In genomic region chr12:112808212-112808586, GRCm38 (mm10) we compare ENCODE assay signal across 9 mouse cellular contexts. TPM values are rescaled to one million over a fixed set of nuclear protein-coding genes. Genes with fewer than 3 reads are reported as not detected.
DNase-seq lines count a peak whose midpoint lies in the region; ATAC-seq and TF ChIP-seq lines count a peak whose summit lies in the region.
"Had no signal": no experiment of that assay in that cellular context is flagged by ENCODE, and none has a peak within 500 bp of the region (broad histone marks: within the 10 kb centered on the region; RNA-seq: fewer than 3 reads in every experiment).

No protein-coding gene starts in this region.

- WGBS in kidney, postnatal 0 days, result 47% methylated on average over 5 of the region's 5 CpGs
- 61% methylated on average over 3 of the region's 5 CpGs for WGBS in embryonic facial prominence, embryonic 14.5 days
- 67% methylated on average over 5 of the region's 5 CpGs for WGBS in intestine, embryonic 16.5 days
- 62% methylated on average over 5 of the region's 5 CpGs for WGBS in neural tube, embryonic 14.5 days

- peaks cover 6% of the 10 kb centered on the region for H3K4me1 ChIP-seq in kidney, postnatal 0 days (replicated peaks; ENCODE audit: insufficient read depth, low read length)
- peaks cover 7% of the 10 kb centered on the region; the same call in 1 of the 2 replicates for H3K4me1 ChIP-seq in embryonic facial prominence, embryonic 14.5 days (ENCODE audit: control insufficient read depth, insufficient read depth, low read length)
- peaks cover 11% of the 10 kb centered on the region for H3K4me1 ChIP-seq in intestine, embryonic 16.5 days (ENCODE audit: control insufficient read depth, insufficient read depth, low read length)
- H3K4me1 ChIP-seq in neural tube, embryonic 14.5 days (ENCODE audit: control insufficient read depth, insufficient read depth, low read length), result peaks cover 13% of the 10 kb centered on the region

- DNase-seq in kidney, postnatal 0 days (ENCODE audit: low spot score), result no peak
- no peak for DNase-seq in kidney, adult 11 months
- DNase-seq in embryonic facial prominence, embryonic 14.5 days (ENCODE audit: low spot score), result no peak
- DNase-seq in layer of hippocampus, postnatal 36 days, result no peak
- no peak for DNase-seq in spleen, postnatal 4 days (ENCODE audit: low spot score in 2 of 2)
- DNase-seq in ovary, postnatal 10 days (ENCODE audit: low spot score), result no peak

- TF ChIP-seq CTCF in kidney, postnatal 0 days (IDR thresholded peaks at IDR 0.05; ENCODE audit: low read depth), result no peak

- H3K27ac ChIP-seq in kidney, postnatal 0 days, result no peak overlapping the region
- H3K27ac ChIP-seq in embryonic facial prominence, embryonic 14.5 days (replicated peaks; ENCODE audit: low read depth, low read length), result no peak overlapping the region
- no peak overlapping the region for H3K27ac ChIP-seq in intestine, embryonic 16.5 days (ENCODE audit: low read length)
- peak overlapping the region; percentile 78 for H3K27ac ChIP-seq in neural tube, embryonic 14.5 days (ENCODE audit: low read depth, low read length)
- H3K27ac ChIP-seq: macrophage had no signal

- H3K36me3 ChIP-seq in kidney, postnatal 0 days (ENCODE audit: insufficient read depth, low read length), result peaks cover 3% of the 10 kb centered on the region; the same call in 1 of the 2 replicates
- H3K36me3 ChIP-seq in embryonic facial prominence, embryonic 14.5 days (ENCODE audit: control insufficient read depth, insufficient read depth, low read length), result no peaks in the 10 kb centered on the region
- H3K36me3 ChIP-seq in intestine, embryonic 16.5 days (ENCODE audit: control insufficient read depth, insufficient read depth, low read length), result no peaks in the 10 kb centered on the region
- peaks cover 4% of the 10 kb centered on the region; the same call in 1 of the 2 replicates for H3K36me3 ChIP-seq in neural tube, embryonic 14.5 days (ENCODE audit: control insufficient read depth, insufficient read depth, low read length)

- no peaks in the 10 kb centered on the region for H3K27me3 ChIP-seq in kidney, postnatal 0 days (ENCODE audit: insufficient read depth, low read length)
- H3K27me3 ChIP-seq in embryonic facial prominence, embryonic 14.5 days (replicated peaks; ENCODE audit: control insufficient read depth, insufficient read depth, low read length), result 0 out of 2 replicates have a peak, but pooled peaks cover 2% of the 10 kb centered on the region
- H3K27me3 ChIP-seq in intestine, embryonic 16.5 days (replicated peaks; ENCODE audit: control insufficient read depth, insufficient read depth, low read length), result no peaks in the 10 kb centered on the region; the same call in 1 of the 2 replicates
- H3K27me3 ChIP-seq in neural tube, embryonic 14.5 days (ENCODE audit: control insufficient read depth, insufficient read depth, low read length), result no peaks in the 10 kb centered on the region

- H3K9ac ChIP-seq in kidney, postnatal 0 days (ENCODE audit: low read depth, low read length), result peak overlapping the region; percentile 62; the same call in 1 of the 2 replicates
- H3K9ac ChIP-seq in embryonic facial prominence, embryonic 14.5 days (ENCODE audit: low read depth, low read length), result peak overlapping the region; percentile 67
- H3K9ac ChIP-seq in intestine, embryonic 16.5 days (ENCODE audit: low read depth, low read length), result peak overlapping the region; percentile 54; the same call in 1 of the 2 replicates
- peak overlapping the region; percentile 41 for H3K9ac ChIP-seq in neural tube, embryonic 14.5 days (replicated peaks; ENCODE audit: low read depth, low read length)

- H3K9me3 ChIP-seq in kidney, postnatal 0 days (replicated peaks; ENCODE audit: low read length), result no peaks in the 10 kb centered on the region
- no peaks in the 10 kb centered on the region for H3K9me3 ChIP-seq in embryonic facial prominence, embryonic 14.5 days (ENCODE audit: control insufficient read depth, low read length)
- H3K9me3 ChIP-seq in intestine, embryonic 16.5 days (ENCODE audit: control insufficient read depth, low read length), result no peaks in the 10 kb centered on the region
- H3K9me3 ChIP-seq in neural tube, embryonic 14.5 days (ENCODE audit: control insufficient read depth, low read length), result no peaks in the 10 kb centered on the region

- H3K4me2 ChIP-seq in kidney, postnatal 0 days (ENCODE audit: low read length), result peak overlapping the region; percentile 94
- peak overlapping the region; percentile 93 for H3K4me2 ChIP-seq in embryonic facial prominence, embryonic 14.5 days (ENCODE audit: low read depth, low read length)
- peak overlapping the region; percentile 98 for H3K4me2 ChIP-seq in intestine, embryonic 16.5 days (ENCODE audit: low read depth, low read length)
- H3K4me2 ChIP-seq in neural tube, embryonic 14.5 days (ENCODE audit: low read depth, low read length), result peak overlapping the region; percentile 98

- H3K4me3 ChIP-seq in kidney, postnatal 0 days (replicated peaks; ENCODE audit: low read depth, low read length), result peak overlapping the region; percentile 60
- H3K4me3 ChIP-seq in embryonic facial prominence, embryonic 14.5 days (ENCODE audit: low read depth, low read length), result peak overlapping the region; percentile 73
- H3K4me3 ChIP-seq in intestine, embryonic 16.5 days (ENCODE audit: low read length), result peak overlapping the region; percentile 71; the same call in 1 of the 2 replicates
- H3K4me3 ChIP-seq in neural tube, embryonic 14.5 days (ENCODE audit: low read depth, low read length), result peak overlapping the region; percentile 68

- peak; percentile 3; the same call in 1 of the 2 replicates for ATAC-seq in kidney, postnatal 0 days (replicated peaks; ENCODE audit: low FRiP score, low read depth)
- ATAC-seq in embryonic facial prominence, embryonic 14.5 days (ENCODE audit: low read depth), result no peak
- ATAC-seq in intestine, embryonic 16.5 days, result peak; percentile 25
- peak; percentile 28 for ATAC-seq in neural tube, embryonic 14.5 days (ENCODE audit: low read depth)

RNA-seq across cellular contexts. Expression of gene Clba1, which starts 0.5 kb away (rescaled TPM):
- polyA plus RNA-seq in kidney, postnatal 0 days (2015; fragmentation: Nextera tagmentation; extraction: Ambion mirVana), result 16.0 and 18.4 TPM in 2 replicates
- polyA plus RNA-seq in embryonic facial prominence, embryonic 14.5 days (2014; fragmentation: Nextera tagmentation; extraction: Ambion mirVana), result 6.6 and 7.1 TPM in 2 replicates
- 3.4 and 4.1 TPM in 2 replicates for polyA plus RNA-seq in intestine, embryonic 16.5 days (2015; fragmentation: Nextera tagmentation; extraction: Ambion mirVana)
- 17.5 and 17.8 TPM in 2 replicates for polyA plus RNA-seq in neural tube, embryonic 14.5 days (2014; fragmentation: Nextera tagmentation; extraction: Ambion mirVana)
- total RNA-seq in layer of hippocampus, postnatal 36 days (2021), result 10 to 100 TPM; 12.3 to 12.4 TPM

RNA-seq across cellular contexts. Expression of gene Ahnak2, which starts 5.7 kb away (rescaled TPM):
- polyA plus RNA-seq in kidney, postnatal 0 days (2015; fragmentation: Nextera tagmentation; extraction: Ambion mirVana), result 0.22 and 0.50 TPM in 2 replicates
- 5.9 and 8.3 TPM in 2 replicates for polyA plus RNA-seq in embryonic facial prominence, embryonic 14.5 days (2014; fragmentation: Nextera tagmentation; extraction: Ambion mirVana)
- polyA plus RNA-seq in intestine, embryonic 16.5 days (2015; fragmentation: Nextera tagmentation; extraction: Ambion mirVana), result 2.3 and 2.8 TPM in 2 replicates
- 3.1 and 4.9 TPM in 2 replicates for polyA plus RNA-seq in neural tube, embryonic 14.5 days (2014; fragmentation: Nextera tagmentation; extraction: Ambion mirVana)
- total RNA-seq in layer of hippocampus, postnatal 36 days (2021), result 1 to 10 TPM; 2.8 to 2.9 TPM

RNA-seq across cellular contexts. Expression of gene Cdca4, which starts 21.0 kb away (rescaled TPM):
- 56.6 and 64.5 TPM in 2 replicates for polyA plus RNA-seq in kidney, postnatal 0 days (2015; fragmentation: Nextera tagmentation; extraction: Ambion mirVana)
- polyA plus RNA-seq in embryonic facial prominence, embryonic 14.5 days (2014; fragmentation: Nextera tagmentation; extraction: Ambion mirVana), result 86.2 and 105 TPM in 2 replicates
- polyA plus RNA-seq in intestine, embryonic 16.5 days (2015; fragmentation: Nextera tagmentation; extraction: Ambion mirVana), result 69.2 and 79.6 TPM in 2 replicates
- polyA plus RNA-seq in neural tube, embryonic 14.5 days (2014; fragmentation: Nextera tagmentation; extraction: Ambion mirVana), result 33.6 and 37.5 TPM in 2 replicates
- 1 to 10 TPM; 7.8 to 8.1 TPM for total RNA-seq in layer of hippocampus, postnatal 36 days (2021)

RNA-seq across cellular contexts. Expression of gene Pld4, which starts 47.7 kb away (rescaled TPM):
- 7.8 TPM in 2 replicates for polyA plus RNA-seq in kidney, postnatal 0 days (2015; fragmentation: Nextera tagmentation; extraction: Ambion mirVana)
- 12.8 and 13.0 TPM in 2 replicates for polyA plus RNA-seq in embryonic facial prominence, embryonic 14.5 days (2014; fragmentation: Nextera tagmentation; extraction: Ambion mirVana)
- 12.2 and 13.0 TPM in 2 replicates for polyA plus RNA-seq in intestine, embryonic 16.5 days (2015; fragmentation: Nextera tagmentation; extraction: Ambion mirVana)
- 4.5 and 6.9 TPM in 2 replicates for polyA plus RNA-seq in neural tube, embryonic 14.5 days (2014; fragmentation: Nextera tagmentation; extraction: Ambion mirVana)
- total RNA-seq in layer of hippocampus, postnatal 36 days (2021), result 1 to 10 TPM; 8.7 to 9.4 TPM

RNA-seq across cellular contexts. Expression of gene Gpr132, which starts 59.8 kb away (rescaled TPM):
- 0.10 and 0.11 TPM in 2 replicates for polyA plus RNA-seq in kidney, postnatal 0 days (2015; fragmentation: Nextera tagmentation; extraction: Ambion mirVana)
- polyA plus RNA-seq in embryonic facial prominence, embryonic 14.5 days (2014; fragmentation: Nextera tagmentation; extraction: Ambion mirVana), result 0.45 and 0.54 TPM in 2 replicates
- 0.40 and 0.48 TPM in 2 replicates for polyA plus RNA-seq in intestine, embryonic 16.5 days (2015; fragmentation: Nextera tagmentation; extraction: Ambion mirVana)
- polyA plus RNA-seq in neural tube, embryonic 14.5 days (2014; fragmentation: Nextera tagmentation; extraction: Ambion mirVana), result 0.10 TPM in 1 of 2 replicates, not detected in the other
- total RNA-seq in layer of hippocampus, postnatal 36 days (2021), result not detected
